Mouse (Mus musculus): ENCODE results near the gene Tsga8. TPM values are rescaled to one million over a fixed set of nuclear protein-coding genes. Genes with fewer than 3 reads are reported as not detected.

Gene Tsga8
- polyA plus RNA-seq (2016; fragmentation: Nextera tagmentation; extraction: Ambion mirVana): not detected in 2 replicates

GRCm38 (mm10) chrX:83487598-83487997 lies at the start of gene Tsga8:
Gene Tsga8 (minus strand): TSS chrX:83487924.
- Histone ChIP-seq H3K36me3 (no peaks in the 10 kb centered on the region), H3K27me3 (ENCODE audit: low read depth, poor library complexity, severe bottlenecking) (no peaks in the 10 kb centered on the region), H3K9me3 (replicated peaks) (peaks cover 5% of the 10 kb centered on the region; the same call in 1 of the 2 replicates), H3K4me3 (no peak within 1 kb of the TSS), H3K4me1 (no peaks in the 10 kb centered on the region), H3K27ac (replicated peaks) (no peak within 1 kb of the TSS)
- WGBS: 93% methylated on average over 15 of the region's 15 CpGs
- no peak for DNase-seq (ENCODE audit: low spot score)
